Mouse (Mus musculus): Measurements from ENCODE around the gene Smco3.

Gene Smco3

DNA sequence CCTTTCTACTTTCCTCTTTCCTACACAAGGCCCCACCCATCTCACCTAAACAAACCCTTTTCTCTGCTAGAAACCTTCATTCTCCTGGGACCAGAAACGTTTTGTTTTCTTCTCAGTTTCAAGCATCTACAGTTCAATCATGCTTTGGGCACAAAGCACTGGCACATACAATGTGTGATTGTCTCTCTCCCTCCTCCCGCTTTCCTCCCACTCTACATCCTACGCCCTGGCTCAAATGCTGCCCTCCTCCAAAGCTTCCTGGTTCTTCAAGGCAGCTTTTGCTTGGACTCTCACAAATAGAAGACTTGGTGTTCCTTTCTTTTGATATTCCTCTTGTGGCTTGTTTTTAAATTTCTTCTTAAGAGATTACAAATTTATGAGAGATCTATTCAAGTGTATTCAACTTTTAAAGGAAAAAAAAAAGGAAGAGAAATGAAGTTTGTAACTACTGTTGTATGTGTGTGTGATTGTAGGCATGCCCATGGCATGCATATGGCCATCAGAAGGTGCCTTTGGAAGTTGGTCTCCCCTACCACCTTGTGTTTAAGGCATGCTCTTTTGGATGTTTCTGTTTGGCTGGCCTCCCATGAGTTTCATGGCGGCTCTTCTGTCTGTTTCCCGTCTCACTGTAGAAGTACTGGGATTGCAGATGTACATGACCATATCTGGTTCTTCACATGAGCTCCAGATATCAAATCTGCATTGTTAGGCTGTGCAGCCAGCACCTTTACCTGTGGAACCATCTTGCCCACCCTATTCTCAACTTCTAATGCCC, 10.6 kb upstream of the Smco3 start:
- DNase-seq: no peak

DNA sequence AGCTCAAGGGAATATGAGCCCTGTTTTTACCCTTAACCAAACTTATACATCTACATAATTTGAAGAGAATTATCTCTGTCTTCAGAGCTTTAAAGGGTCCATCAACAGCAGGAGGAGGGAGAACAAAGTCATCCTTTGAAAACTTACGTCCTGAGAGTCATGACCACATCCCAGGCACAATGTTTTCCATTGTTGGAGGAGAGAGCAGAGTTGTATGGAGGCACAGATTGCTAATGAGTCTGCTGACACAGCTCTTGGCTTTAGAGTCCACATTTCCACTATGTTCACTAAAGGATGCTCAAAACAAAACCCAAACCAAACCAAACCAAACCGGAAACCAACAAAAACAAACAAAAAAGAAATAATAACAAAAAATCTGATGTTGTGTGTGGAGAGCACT, 9.7 kb upstream of the Smco3 start:
- DNase-seq: no peak

- no peak for DNase-seq
Measured at GRCm38 (mm10) chr6:136837323-136837722, 2.1 kb upstream of the Smco3 start.

DNA sequence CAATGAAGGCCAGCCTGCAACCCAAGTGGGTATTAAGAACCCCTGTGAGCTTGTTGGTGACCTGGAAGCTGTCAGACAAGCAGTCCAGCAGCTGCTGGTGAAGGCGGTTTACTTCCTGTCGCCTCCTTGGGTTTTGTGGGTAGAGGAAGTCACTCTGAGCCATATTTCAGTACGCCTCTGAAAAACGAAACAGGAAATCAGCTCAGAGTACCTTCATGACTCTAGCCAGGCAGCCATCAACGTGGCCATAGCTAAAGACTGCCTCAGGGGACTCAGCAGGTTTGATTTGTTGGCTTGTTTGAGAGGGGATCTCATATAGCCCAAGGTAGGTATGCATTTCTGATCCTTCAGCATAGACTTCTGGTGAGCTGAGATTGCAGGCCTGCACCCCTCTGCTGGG, 3.5 kb downstream of the Smco3 start:
- no peak for DNase-seq

DNA sequence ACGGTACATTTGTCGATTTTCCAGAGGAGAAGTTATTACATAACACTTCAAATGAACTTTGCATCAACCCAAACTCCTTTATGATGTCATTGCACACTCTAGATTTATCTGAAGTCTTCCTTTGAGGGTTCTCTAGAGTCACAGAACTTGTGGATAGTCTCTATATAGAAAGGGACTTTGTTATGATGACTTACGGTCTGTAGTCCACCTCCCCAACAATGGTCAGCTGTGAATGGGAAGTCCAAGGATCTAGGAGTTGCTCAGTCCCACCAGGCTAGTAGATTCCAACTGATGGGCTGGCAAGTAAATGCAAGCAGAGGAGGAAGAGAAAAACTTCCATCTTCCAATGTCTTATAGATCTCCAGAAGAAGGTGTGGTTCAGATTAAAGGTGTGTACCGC, 6.6 kb downstream of the Smco3 start:
- no peak for DNase-seq

- DNase-seq: peak; percentile 95
Measured at GRCm38 (mm10) chr6:136827881-136828561, 7.2 kb downstream of the Smco3 start, which contains the start of gene Wbp11. TSS of gene Wbp11 (minus strand) at chr6:136828233.

GRCm38 (mm10) chr6:136827516-136827880, 7.8 kb downstream of the Smco3 start, which contains the start of gene BC049715:
TSS of gene BC049715 (plus strand) at chr6:136827626.
- DNase-seq: no peak

GRCm38 (mm10) chr6:136827116-136827515, 8.1 kb downstream of the Smco3 start:
- DNase-seq: no peak

DNA sequence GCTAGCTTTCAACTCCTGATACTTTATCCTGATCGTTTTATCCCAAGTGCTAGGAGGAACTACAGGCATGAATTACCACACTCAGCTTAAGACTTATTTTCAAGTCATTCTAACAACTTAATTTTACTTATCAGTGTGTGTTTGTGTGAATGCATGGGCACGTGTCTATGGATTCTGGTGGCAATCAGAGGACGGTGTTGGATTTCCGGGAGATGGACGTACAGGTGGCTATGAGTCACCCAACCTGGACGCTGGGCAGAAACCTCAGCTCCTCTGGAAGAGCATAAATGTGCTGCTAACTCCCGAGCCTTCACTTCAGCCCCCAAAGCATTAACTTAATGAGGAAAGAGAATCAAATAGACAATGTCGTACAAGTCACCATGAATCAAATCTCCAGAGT, 10.3 kb downstream of the Smco3 start:
- no peak for DNase-seq

DNA sequence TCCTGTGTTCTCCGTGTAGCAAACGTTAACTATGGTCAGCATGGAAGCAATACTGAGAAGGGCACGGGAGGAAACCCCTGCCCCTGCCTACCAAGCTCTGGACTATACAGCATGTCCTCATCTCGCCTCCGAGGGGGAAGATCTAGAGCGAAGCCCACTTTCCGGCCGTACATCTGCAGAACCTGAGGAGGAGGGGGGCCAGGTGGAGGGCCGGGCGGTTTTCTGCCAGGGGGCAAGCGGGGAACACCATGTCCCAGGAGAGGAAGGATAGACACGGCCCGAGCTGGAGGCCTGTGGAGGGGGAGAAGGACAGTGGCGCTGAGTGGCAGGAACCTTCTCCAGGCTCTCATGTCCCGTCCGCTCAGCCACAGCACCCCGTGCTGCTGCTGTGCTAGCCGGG, 14.2 kb downstream of the Smco3 start:
- no peak for DNase-seq

DNA sequence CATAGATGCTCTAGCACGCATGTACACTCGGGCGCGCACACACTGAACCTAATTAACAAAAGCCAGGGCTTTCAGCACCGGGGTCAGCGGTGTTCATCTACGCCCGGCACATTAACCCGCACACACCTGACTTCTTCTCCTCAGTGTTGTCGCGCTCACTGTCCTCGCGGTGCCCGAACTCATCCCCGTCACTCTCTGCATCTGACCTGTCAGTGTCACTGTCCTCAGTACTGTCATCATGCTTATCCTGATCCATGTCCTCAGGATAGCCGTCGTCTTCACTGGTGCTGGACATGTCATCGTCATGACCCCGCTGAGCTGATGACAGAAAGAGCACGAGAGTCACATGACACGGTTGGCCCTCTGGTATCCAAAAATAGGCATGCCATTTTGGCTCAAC, 14.9 kb downstream of the Smco3 start:
- DNase-seq: no peak

GRCm38 (mm10) chr6:136817549-136817948, 17.7 kb downstream of the Smco3 start:
- DNase-seq: no peak

- DNase-seq: no peak
Measured at GRCm38 (mm10) chr6:136816826-136817225, 18.4 kb downstream of the Smco3 start.

- DNase-seq: no peak
Measured at GRCm38 (mm10) chr6:136815381-136815780, 19.9 kb downstream of the Smco3 start.

- DNase-seq: no peak
Measured at GRCm38 (mm10) chr6:136813117-136813516, 22.1 kb downstream of the Smco3 start.

DNA sequence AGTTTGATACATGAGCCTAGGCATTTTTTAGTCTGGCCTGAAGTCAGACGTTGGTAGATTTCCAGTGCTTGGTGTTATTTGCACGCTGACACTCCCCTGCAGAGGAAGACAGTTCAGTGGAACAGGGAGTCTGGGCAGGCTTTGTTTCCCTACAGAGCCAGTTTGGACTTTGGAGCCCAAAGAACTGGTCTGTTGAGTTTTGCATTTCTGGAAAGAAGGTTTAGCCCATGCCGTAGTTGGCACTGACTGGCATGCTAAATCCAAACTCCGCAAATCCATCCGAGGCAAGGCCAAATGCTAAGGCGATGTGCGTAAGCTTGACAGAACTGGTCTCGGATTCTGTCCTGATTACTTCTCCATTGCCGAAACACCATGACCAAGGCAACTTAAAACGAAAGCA, 24.1 kb downstream of the Smco3 start:
- no peak for DNase-seq

GRCm38 (mm10) chr6:136809673-136810072, 25.6 kb downstream of the Smco3 start:
- no peak for DNase-seq

GRCm38 (mm10) chr6:136809077-136809476, 26.2 kb downstream of the Smco3 start:
- DNase-seq: no peak

- peak in 1 of 2 experiments; percentile 35 for DNase-seq
Measured at GRCm38 (mm10) chr6:136808631-136809046, 26.6 kb downstream of the Smco3 start.

- DNase-seq: peak; percentile 98
Measured at GRCm38 (mm10) chr6:136808014-136808417, 27.2 kb downstream of the Smco3 start, which contains the start of gene H2afj. TSS of gene H2afj (plus strand) at chr6:136808244.

DNA sequence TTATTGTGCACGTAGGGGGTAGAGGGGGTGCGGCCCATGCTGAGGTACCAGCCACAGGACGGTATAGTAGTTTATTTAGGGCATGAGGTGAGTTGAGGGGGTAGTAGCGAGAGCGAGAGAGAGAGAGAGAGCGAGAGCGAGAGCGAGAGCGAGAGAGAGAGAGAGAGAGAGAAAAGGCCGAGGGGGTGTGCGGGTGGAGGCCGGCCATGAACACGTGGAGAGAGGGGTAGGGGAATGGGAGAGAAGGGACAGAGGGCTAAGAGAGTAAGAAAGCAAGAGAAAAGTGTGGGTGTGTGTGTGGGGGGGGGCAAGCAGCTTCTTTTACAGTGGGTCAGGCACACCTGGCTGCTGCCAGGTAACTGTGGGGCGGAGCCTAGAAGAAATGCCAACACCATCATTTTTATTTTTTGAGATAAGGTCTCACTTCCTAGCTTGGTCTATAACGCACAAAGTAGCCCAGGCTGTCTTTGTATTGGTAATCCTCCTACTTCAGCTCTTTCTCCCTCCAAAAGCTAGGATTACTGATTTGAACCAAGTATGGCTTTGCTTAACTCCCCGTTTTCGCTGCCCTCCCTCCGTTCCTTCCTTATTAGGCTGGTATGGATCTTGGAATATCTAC, 27.7 kb downstream of the Smco3 start:
- no peak for DNase-seq

DNA sequence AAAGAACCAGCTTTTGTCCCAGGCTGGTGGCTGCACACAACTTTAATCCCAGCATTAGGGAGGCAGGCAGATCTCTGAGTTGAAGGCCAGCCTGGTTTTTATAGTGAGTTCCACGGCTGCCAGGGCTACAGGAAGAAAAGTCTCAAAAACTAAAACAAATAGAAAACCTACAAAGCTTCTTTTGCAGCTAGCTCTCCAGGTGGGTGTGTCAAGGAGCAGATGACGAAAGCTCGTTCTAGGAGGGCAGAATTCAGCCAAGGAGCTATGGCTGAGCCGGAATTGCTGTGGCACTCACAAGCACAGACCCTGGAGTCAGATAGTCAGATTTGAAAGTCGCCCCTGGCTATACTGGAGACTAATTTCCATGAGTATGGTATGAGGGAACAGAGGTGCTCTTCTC, 28.4 kb downstream of the Smco3 start:
- DNase-seq: no peak

- no peak for DNase-seq
Measured at GRCm38 (mm10) chr6:136805409-136805775, 29.9 kb downstream of the Smco3 start.

All from cerebellum, postnatal 36 days (tissue).